Comparison of ENCODE assay signal across 15 mouse cellular contexts in genomic region chr2:27355684-27356083, GRCm38 (mm10).
DNase-seq lines count a peak whose midpoint lies in the region; ATAC-seq and TF ChIP-seq lines count a peak whose summit lies in the region.
"Had no signal": no experiment of that assay in that cellular context is flagged by ENCODE, and none has a peak within 500 bp of the region (broad histone marks: within the 10 kb centered on the region; RNA-seq: fewer than 3 reads in every experiment).

No protein-coding gene starts in this region.

- TF ChIP-seq CTCF in liver, postnatal 0 days (IDR thresholded peaks at IDR 0.05; ENCODE audit: low read depth): no peak

- H3K9me3 ChIP-seq in heart, embryonic 12.5 days (replicated peaks): peaks cover 7% of the 10 kb centered on the region; the same call in 1 of the 2 replicates
- no peaks in the 10 kb centered on the region for H3K9me3 ChIP-seq in heart, embryonic 11.5 days (replicated peaks; ENCODE audit: control insufficient read depth, low read length)
- no peaks in the 10 kb centered on the region for H3K9me3 ChIP-seq in embryonic facial prominence, embryonic 11.5 days (replicated peaks; ENCODE audit: control insufficient read depth, low read length)
- H3K9me3 ChIP-seq in midbrain, embryonic 16.5 days (replicated peaks; ENCODE audit: control insufficient read depth, low read length, poor library complexity, severe bottlenecking): 0 out of 2 replicates have a peak, but pooled peaks cover 7% of the 10 kb centered on the region
- no peaks in the 10 kb centered on the region for H3K9me3 ChIP-seq in liver, postnatal 0 days (ENCODE audit: low read length)
- H3K9me3 ChIP-seq: limb, embryonic 15.5 days; lung, embryonic 15.5 days had no signal

- no peak overlapping the region for H3K9ac ChIP-seq in heart, embryonic 12.5 days
- no peak overlapping the region for H3K9ac ChIP-seq in heart, embryonic 11.5 days (ENCODE audit: low read depth, low read length)
- H3K9ac ChIP-seq in embryonic facial prominence, embryonic 11.5 days (replicated peaks; ENCODE audit: low read length): no peak overlapping the region
- no peak overlapping the region for H3K9ac ChIP-seq in midbrain, embryonic 16.5 days (ENCODE audit: low read depth, low read length)
- no peak overlapping the region for H3K9ac ChIP-seq in liver, postnatal 0 days (replicated peaks)
- H3K9ac ChIP-seq: limb, embryonic 15.5 days; lung, embryonic 15.5 days had no signal

- TF ChIP-seq EP300 in liver, postnatal 0 days (IDR thresholded peaks at IDR 0.05; ENCODE audit: low read depth): no peak

- H3K27me3 ChIP-seq in heart, embryonic 12.5 days (replicated peaks): no peaks in the 10 kb centered on the region
- no peaks in the 10 kb centered on the region for H3K27me3 ChIP-seq in heart, embryonic 11.5 days (ENCODE audit: control insufficient read depth, insufficient read depth, low read length)
- no peaks in the 10 kb centered on the region for H3K27me3 ChIP-seq in embryonic facial prominence, embryonic 11.5 days (ENCODE audit: control insufficient read depth, insufficient read depth, low read length)
- no peaks in the 10 kb centered on the region for H3K27me3 ChIP-seq in midbrain, embryonic 16.5 days (ENCODE audit: control insufficient read depth, insufficient read depth, low read depth, low read length)
- no peaks in the 10 kb centered on the region for H3K27me3 ChIP-seq in liver, postnatal 0 days (ENCODE audit: insufficient read depth, low read length)
- H3K27me3 ChIP-seq: limb, embryonic 15.5 days; lung, embryonic 15.5 days had no signal

- H3K36me3 ChIP-seq in heart, embryonic 12.5 days: peaks cover 6% of the 10 kb centered on the region
- 0 out of 2 replicates have a peak, but pooled peaks cover 3% of the 10 kb centered on the region for H3K36me3 ChIP-seq in heart, embryonic 11.5 days (ENCODE audit: control insufficient read depth, insufficient read depth, low read length)
- H3K36me3 ChIP-seq in embryonic facial prominence, embryonic 11.5 days (replicated peaks; ENCODE audit: control insufficient read depth, insufficient read depth, low read depth, low read length): no peaks in the 10 kb centered on the region
- no peaks in the 10 kb centered on the region for H3K36me3 ChIP-seq in midbrain, embryonic 16.5 days (ENCODE audit: control insufficient read depth, insufficient read depth, low read length)
- H3K36me3 ChIP-seq in liver, postnatal 0 days (replicated peaks; ENCODE audit: insufficient read depth, low read length): no peaks in the 10 kb centered on the region; the same call in 1 of the 2 replicates
- H3K36me3 ChIP-seq: limb, embryonic 15.5 days had no signal

- 28% methylated on average over 4 of the region's 4 CpGs for WGBS in heart, embryonic 12.5 days
- 29% methylated on average over 4 of the region's 4 CpGs for WGBS in heart, embryonic 11.5 days (ENCODE audit: insufficient replicate concordance)
- WGBS in embryonic facial prominence, embryonic 11.5 days: 47% methylated on average over 4 of the region's 4 CpGs
- 34% methylated on average over 4 of the region's 4 CpGs for WGBS in midbrain, embryonic 16.5 days
- WGBS in liver, postnatal 0 days (ENCODE audit: insufficient replicate concordance): 67% methylated on average over 4 of the region's 4 CpGs

- no peak for ATAC-seq in heart, embryonic 12.5 days (ENCODE audit: insufficient number of reproducible peaks, low FRiP score)
- no peak for ATAC-seq in heart, embryonic 11.5 days (replicated peaks; ENCODE audit: insufficient number of reproducible peaks, low FRiP score, low TSS enrichment)
- 0 out of 2 replicates have a peak, but pooled peaks have one; percentile 12 for ATAC-seq in embryonic facial prominence, embryonic 11.5 days (replicated peaks; ENCODE audit: insufficient number of reproducible peaks, low FRiP score, low TSS enrichment, low read depth)
- no peak for ATAC-seq in midbrain, embryonic 16.5 days
- no peak for ATAC-seq in liver, postnatal 0 days

- no peak overlapping the region for H3K27ac ChIP-seq in heart, embryonic 12.5 days (ENCODE audit: poor library complexity, severe bottlenecking)
- H3K27ac ChIP-seq in heart, embryonic 11.5 days (ENCODE audit: low read depth, low read length): no peak overlapping the region
- H3K27ac ChIP-seq in embryonic facial prominence, embryonic 11.5 days (replicated peaks; ENCODE audit: low read depth, low read length): peak overlapping the region; percentile 13; the same call in 1 of the 2 replicates
- 0 out of 2 replicates have a peak overlapping the region, but pooled peaks have one; percentile 37 for H3K27ac ChIP-seq in midbrain, embryonic 16.5 days (ENCODE audit: low read length)
- H3K27ac ChIP-seq in liver, postnatal 0 days (ENCODE audit: low read depth): no peak overlapping the region; the same call in 1 of the 2 replicates
- H3K27ac ChIP-seq: left cerebral cortex, adult 2 months; limb, embryonic 15.5 days; lung, embryonic 15.5 days had no signal

- peaks cover 24% of the 10 kb centered on the region for H3K4me1 ChIP-seq in heart, embryonic 12.5 days (replicated peaks)
- H3K4me1 ChIP-seq in heart, embryonic 11.5 days (ENCODE audit: control insufficient read depth, insufficient read depth, low read length): peaks cover 17% of the 10 kb centered on the region
- no peaks in the 10 kb centered on the region for H3K4me1 ChIP-seq in embryonic facial prominence, embryonic 11.5 days (ENCODE audit: control insufficient read depth, insufficient read depth, low read length)
- H3K4me1 ChIP-seq in midbrain, embryonic 16.5 days (ENCODE audit: control insufficient read depth, insufficient read depth, low read length): peaks cover 25% of the 10 kb centered on the region
- peaks cover 9% of the 10 kb centered on the region for H3K4me1 ChIP-seq in liver, postnatal 0 days (ENCODE audit: insufficient read depth)
- H3K4me1 ChIP-seq: lung, embryonic 15.5 days had no signal

- peak; percentile 52 for DNase-seq in MN1 (ENCODE audit: low spot score)
- peak; percentile 20 for DNase-seq in embryonic facial prominence, embryonic 11.5 days (ENCODE audit: low spot score)
- DNase-seq in layer of hippocampus, postnatal 10 days (ENCODE audit: low spot score in 2 of 2): no peak
- no peak for DNase-seq in liver, postnatal 0 days
- DNase-seq: adrenal gland, postnatal 25 days; gastrocnemius, postnatal 10 days; heart, postnatal 4 days; kidney, adult 18-20 months; kidney, postnatal 36 days had no signal

- H3K4me3 ChIP-seq in heart, embryonic 12.5 days: no peak overlapping the region
- no peak overlapping the region for H3K4me3 ChIP-seq in heart, embryonic 11.5 days (ENCODE audit: low read depth, low read length)
- no peak overlapping the region for H3K4me3 ChIP-seq in embryonic facial prominence, embryonic 11.5 days (ENCODE audit: low read depth, low read length)
- H3K4me3 ChIP-seq in midbrain, embryonic 16.5 days (ENCODE audit: low read depth, low read length): no peak overlapping the region
- H3K4me3 ChIP-seq in liver, postnatal 0 days (ENCODE audit: low read depth, low read length): no peak overlapping the region
- H3K4me3 ChIP-seq: left cerebral cortex, adult 2 months; limb, embryonic 15.5 days; lung, embryonic 15.5 days had no signal

- H3K4me2 ChIP-seq in heart, embryonic 12.5 days: peak overlapping the region; percentile 11; the same call in 1 of the 2 replicates
- H3K4me2 ChIP-seq in heart, embryonic 11.5 days: no peak overlapping the region
- H3K4me2 ChIP-seq in embryonic facial prominence, embryonic 11.5 days (ENCODE audit: low read depth, low read length): no peak overlapping the region
- no peak overlapping the region for H3K4me2 ChIP-seq in midbrain, embryonic 16.5 days (ENCODE audit: low read length)
- H3K4me2 ChIP-seq in liver, postnatal 0 days (ENCODE audit: low read depth, low read length): no peak overlapping the region
- H3K4me2 ChIP-seq: limb, embryonic 15.5 days; lung, embryonic 15.5 days had no signal

Comparison
In these comparisons a context has a peak if more than half of its experiments do, and no peak if none do; other contexts are left out.
1. H3K27ac ChIP-seq: peak in embryonic facial prominence, embryonic 11.5 days (single experiment) and midbrain, embryonic 16.5 days (single experiment); none in heart, embryonic 12.5 days (single experiment), heart, embryonic 11.5 days (single experiment) and liver, postnatal 0 days (single experiment).
2. DNase-seq: peak in MN1 (single experiment) and embryonic facial prominence, embryonic 11.5 days (single experiment); none in layer of hippocampus, postnatal 10 days (0 of 2) and liver, postnatal 0 days (single experiment).